Comparison of ENCODE assay signal across 13 mouse cellular contexts in the genomic region with DNA sequence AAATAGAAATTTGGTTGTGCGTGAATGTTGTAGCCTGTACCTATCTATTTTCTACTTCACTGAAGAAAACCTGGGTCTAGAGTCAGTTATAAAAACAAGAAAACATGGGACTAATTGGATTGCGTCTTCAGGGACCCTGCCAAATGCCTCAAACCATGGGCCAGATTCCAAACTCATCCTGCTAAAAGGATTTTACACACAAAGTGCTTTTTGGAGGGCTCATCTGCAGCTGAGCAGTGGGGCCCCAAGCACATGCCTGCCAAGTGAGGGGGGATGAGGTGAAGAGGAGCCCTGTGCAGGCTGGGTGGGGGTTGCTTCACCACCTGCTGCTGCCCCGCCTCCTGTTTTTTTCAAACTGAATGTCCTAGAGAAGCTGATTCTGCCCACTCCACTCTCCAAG.
DNase-seq lines count a peak whose midpoint lies in the region; ATAC-seq lines count a peak whose summit lies in the region.
"Had no signal": no experiment of that assay in that cellular context is flagged by ENCODE, and none has a peak within 500 bp of the region (broad histone marks: within the 10 kb centered on the region; RNA-seq: fewer than 3 reads in every experiment).

No protein-coding gene starts in this region.

- ATAC-seq in heart, embryonic 16.5 days (replicated peaks; ENCODE audit: extremely low read depth, insufficient read depth, low FRiP score) = 0 out of 2 replicates have a peak, but pooled peaks have one; percentile 40
- ATAC-seq in midbrain, embryonic 13.5 days = peak; percentile 69
- peak; percentile 46; the same call in 1 of the 2 replicates for ATAC-seq in midbrain, embryonic 16.5 days
- ATAC-seq: liver, embryonic 12.5 days had no signal

- no peak overlapping the region for H3K27ac ChIP-seq in heart, embryonic 16.5 days (ENCODE audit: low read length)
- H3K27ac ChIP-seq in midbrain, embryonic 13.5 days = 0 out of 2 replicates have a peak overlapping the region, but pooled peaks have one; percentile 27
- H3K27ac ChIP-seq in midbrain, embryonic 10.5 days (replicated peaks) = no peak overlapping the region
- H3K27ac ChIP-seq in midbrain, embryonic 16.5 days (ENCODE audit: low read length) = no peak overlapping the region
- H3K27ac ChIP-seq: heart, embryonic 15.5 days; liver, embryonic 12.5 days had no signal

- intact Hi-C loops in heart, postnatal 36 days (cut with DNase I) = no loop called here
- intact Hi-C loops in gastrocnemius, postnatal 14 days (cut with DNase I; ENCODE audit: low total_unique reads) = no loop called here

- no peak overlapping the region for H3K9ac ChIP-seq in heart, embryonic 16.5 days (ENCODE audit: low read length)
- no peak overlapping the region for H3K9ac ChIP-seq in midbrain, embryonic 13.5 days (replicated peaks)
- H3K9ac ChIP-seq in midbrain, embryonic 16.5 days (ENCODE audit: low read depth, low read length) = no peak overlapping the region
- H3K9ac ChIP-seq: heart, embryonic 15.5 days; liver, embryonic 12.5 days had no signal

- whole genome bisulfite sequencing in heart, embryonic 16.5 days = 94% methylated on average over 3 of the region's 3 CpGs
- WGBS in midbrain, embryonic 13.5 days = 74% methylated on average over 3 of the region's 3 CpGs
- 93% methylated on average over 3 of the region's 3 CpGs for WGBS in midbrain, embryonic 10.5 days
- 71% methylated on average over 3 of the region's 3 CpGs for WGBS in midbrain, embryonic 16.5 days

- H3K4me2 ChIP-seq in heart, embryonic 16.5 days (ENCODE audit: low read depth, low read length) = no peak overlapping the region
- H3K4me2 ChIP-seq in midbrain, embryonic 13.5 days (replicated peaks) = no peak overlapping the region
- no peak overlapping the region for H3K4me2 ChIP-seq in midbrain, embryonic 16.5 days (ENCODE audit: low read length)
- H3K4me2 ChIP-seq: heart, embryonic 15.5 days; liver, embryonic 12.5 days had no signal

- H3K4me1 ChIP-seq in heart, embryonic 16.5 days (ENCODE audit: control insufficient read depth, insufficient read depth, low read length) = peaks cover under 1% of the 10 kb centered on the region
- peaks cover 30% of the 10 kb centered on the region for H3K4me1 ChIP-seq in midbrain, embryonic 13.5 days (replicated peaks)
- H3K4me1 ChIP-seq in midbrain, embryonic 10.5 days = peaks cover 5% of the 10 kb centered on the region
- peaks cover 10% of the 10 kb centered on the region; the same call in 1 of the 2 replicates for H3K4me1 ChIP-seq in midbrain, embryonic 16.5 days (ENCODE audit: control insufficient read depth, insufficient read depth, low read length)
- H3K4me1 ChIP-seq: liver, embryonic 12.5 days had no signal

- no peaks in the 10 kb centered on the region for H3K36me3 ChIP-seq in heart, embryonic 16.5 days (ENCODE audit: control insufficient read depth, insufficient read depth)
- no peaks in the 10 kb centered on the region for H3K36me3 ChIP-seq in midbrain, embryonic 13.5 days
- peaks cover 8% of the 10 kb centered on the region; the same call in 1 of the 2 replicates for H3K36me3 ChIP-seq in midbrain, embryonic 10.5 days
- H3K36me3 ChIP-seq in midbrain, embryonic 16.5 days (ENCODE audit: control insufficient read depth, insufficient read depth, low read length) = no peaks in the 10 kb centered on the region
- H3K36me3 ChIP-seq: heart, embryonic 15.5 days had no signal

- H3K27me3 ChIP-seq in heart, embryonic 16.5 days (ENCODE audit: control insufficient read depth, insufficient read depth, low read length) = no peaks in the 10 kb centered on the region
- H3K27me3 ChIP-seq in midbrain, embryonic 13.5 days = no peaks in the 10 kb centered on the region
- H3K27me3 ChIP-seq in midbrain, embryonic 10.5 days (ENCODE audit: low read depth, poor library complexity, severe bottlenecking) = no peaks in the 10 kb centered on the region
- no peaks in the 10 kb centered on the region for H3K27me3 ChIP-seq in midbrain, embryonic 16.5 days (ENCODE audit: control insufficient read depth, insufficient read depth, low read depth, low read length)
- H3K27me3 ChIP-seq: heart, embryonic 15.5 days; liver, embryonic 12.5 days had no signal

- H3K9me3 ChIP-seq in heart, embryonic 16.5 days (replicated peaks; ENCODE audit: control insufficient read depth, low read length) = no peaks in the 10 kb centered on the region
- no peaks in the 10 kb centered on the region for H3K9me3 ChIP-seq in midbrain, embryonic 13.5 days
- no peaks in the 10 kb centered on the region for H3K9me3 ChIP-seq in midbrain, embryonic 10.5 days (replicated peaks)
- no peaks in the 10 kb centered on the region for H3K9me3 ChIP-seq in midbrain, embryonic 16.5 days (replicated peaks; ENCODE audit: control insufficient read depth, low read length, poor library complexity, severe bottlenecking)
- H3K9me3 ChIP-seq: heart, embryonic 15.5 days; liver, embryonic 12.5 days had no signal

- DNase-seq in heart, postnatal 36 days = no peak
- no peak for DNase-seq in midbrain, embryonic 10.5 days (ENCODE audit: low spot score)
- DNase-seq in NIH3T3 (ENCODE audit: low read depth) = peak; percentile 57
- DNase-seq in gastrocnemius, adult 8-10 months (ENCODE audit: low spot score in 2 of 2) = no peak
- DNase-seq in gastrocnemius, postnatal 14 days = no peak
- DNase-seq: adrenal gland, postnatal 25 days; cerebellum, adult 11 months; kidney, adult 8-10 months had no signal

- no peak overlapping the region for H3K4me3 ChIP-seq in heart, embryonic 16.5 days (ENCODE audit: low read length)
- no peak overlapping the region for H3K4me3 ChIP-seq in midbrain, embryonic 13.5 days (replicated peaks)
- H3K4me3 ChIP-seq in midbrain, embryonic 10.5 days = no peak overlapping the region
- no peak overlapping the region for H3K4me3 ChIP-seq in midbrain, embryonic 16.5 days (ENCODE audit: low read depth, low read length)
- H3K4me3 ChIP-seq: heart, embryonic 15.5 days; liver, embryonic 12.5 days had no signal
